Comparison of ENCODE assay signal across 30 mouse cellular contexts in genomic region chr4:123308292-123308691, GRCm38 (mm10). TPM values are rescaled to one million over a fixed set of nuclear protein-coding genes. Genes with fewer than 3 reads are reported as not detected.
DNase-seq lines count a peak whose midpoint lies in the region; ATAC-seq and TF ChIP-seq lines count a peak whose summit lies in the region.
"Had no signal": no experiment of that assay in that cellular context is flagged by ENCODE, and none has a peak within 500 bp of the region (broad histone marks: within the 10 kb centered on the region; RNA-seq: fewer than 3 reads in every experiment).

No protein-coding gene starts in this region.

- intact Hi-C loops in gastrocnemius, adult 2 months (cut with DNase I) = loop anchor here (5.0 kb wide), 2 partner anchors 39 to 84 kb away; no protein-coding TSS in a partner anchor
- intact Hi-C loops in heart, postnatal 10 days (cut with DNase I) = loop anchor here (5.0 kb wide), 2 partner anchors 34 to 144 kb away; partner anchors contain the start of gene Bmp8a

- H3K4me2 ChIP-seq in heart, embryonic 16.5 days (ENCODE audit: low read depth, low read length) = no peak overlapping the region
- H3K4me2 ChIP-seq: embryonic facial prominence, embryonic 12.5 days; forebrain, embryonic 12.5 days; liver, embryonic 15.5 days; midbrain, embryonic 13.5 days had no signal

- H3K36me3 ChIP-seq in heart, embryonic 16.5 days (ENCODE audit: control insufficient read depth, insufficient read depth) = peaks cover 7% of the 10 kb centered on the region

- no peaks in the 10 kb centered on the region for H3K27me3 ChIP-seq in heart, embryonic 16.5 days (ENCODE audit: control insufficient read depth, insufficient read depth, low read length)
- H3K27me3 ChIP-seq: embryonic facial prominence, embryonic 12.5 days; forebrain, embryonic 12.5 days; liver, embryonic 15.5 days; megakaryocyte, embryonic 14.5 days; midbrain, embryonic 13.5 days; Patski had no signal

- no peak overlapping the region for H3K9ac ChIP-seq in heart, embryonic 16.5 days (ENCODE audit: low read length)
- H3K9ac ChIP-seq: embryonic facial prominence, embryonic 12.5 days; forebrain, embryonic 12.5 days; liver, embryonic 15.5 days; midbrain, embryonic 13.5 days had no signal

- peaks cover 10% of the 10 kb centered on the region; the same call in 1 of the 2 replicates for H3K9me3 ChIP-seq in heart, embryonic 16.5 days (replicated peaks; ENCODE audit: control insufficient read depth, low read length)
- H3K9me3 ChIP-seq: embryonic facial prominence, embryonic 12.5 days; forebrain, embryonic 12.5 days; hindbrain, embryonic 10.5 days; limb, embryonic 10.5 days; liver, embryonic 15.5 days; midbrain, embryonic 13.5 days had no signal

- DNase-seq in gastrocnemius, adult 2 months = peak; percentile 74
- no peak for DNase-seq in gastrocnemius, postnatal 4 days (ENCODE audit: low spot score in 2 of 2)
- DNase-seq in heart, adult 8-10 months (ENCODE audit: low spot score) = no peak
- DNase-seq in Muller cell, postnatal 12 days (ENCODE audit: inconsistent ontology term) = peak; percentile 9
- peak; percentile 71 to 76 for DNase-seq in heart, postnatal 10 days
- DNase-seq in spleen, postnatal 4 days (ENCODE audit: low spot score in 2 of 2) = no peak
- DNase-seq: adrenal gland, adult 8-10 months; cerebellum, adult 18-20 months; cerebellum, postnatal 25 days; kidney, postnatal 25 days; liver had no signal

- no peak overlapping the region for H3K4me3 ChIP-seq in gastrocnemius, adult 2 months
- no peak overlapping the region for H3K4me3 ChIP-seq in heart, embryonic 16.5 days (ENCODE audit: low read length)
- H3K4me3 ChIP-seq: embryonic facial prominence, embryonic 12.5 days; forebrain, embryonic 12.5 days; hindbrain, embryonic 10.5 days; layer of hippocampus, adult 2 months; limb, embryonic 10.5 days; liver, embryonic 15.5 days; megakaryocyte, embryonic 14.5 days; midbrain, embryonic 13.5 days had no signal

- H3K4me1 ChIP-seq in heart, embryonic 16.5 days (ENCODE audit: control insufficient read depth, insufficient read depth, low read length) = peaks cover 13% of the 10 kb centered on the region
- H3K4me1 ChIP-seq: embryonic facial prominence, embryonic 12.5 days; forebrain, embryonic 12.5 days; hindbrain, embryonic 10.5 days; midbrain, embryonic 13.5 days had no signal

- WGBS in heart, embryonic 16.5 days = 28% methylated on average over 3 of the region's 3 CpGs

- ATAC-seq in heart, embryonic 16.5 days (replicated peaks; ENCODE audit: extremely low read depth, insufficient read depth, low FRiP score) = peak; percentile 68
- ATAC-seq: activated CD4-positive, CD25-positive, alpha-beta regulatory T cell, adult 4 months; hindbrain, postnatal 0 days; intestine, embryonic 16.5 days; midbrain, embryonic 13.5 days; Patski had no signal

- peak overlapping the region; percentile 77 for H3K27ac ChIP-seq in gastrocnemius, adult 2 months
- no peak overlapping the region for H3K27ac ChIP-seq in heart, embryonic 16.5 days (ENCODE audit: low read length)
- H3K27ac ChIP-seq: embryonic facial prominence, embryonic 12.5 days; forebrain, embryonic 12.5 days; hindbrain, embryonic 10.5 days; hindbrain, postnatal 0 days; layer of hippocampus, adult 2 months; limb, embryonic 10.5 days; liver, embryonic 15.5 days; midbrain, embryonic 13.5 days had no signal

- TF ChIP-seq CTCF in gastrocnemius, adult 2 months (IDR thresholded peaks at IDR 0.05) = no peak

RNA-seq across cellular contexts. Expression of gene Oxct2a, which starts 15.1 kb away (rescaled TPM):
- total RNA-seq in gastrocnemius, adult 2 months (2021) = under 1 TPM in 1 of 2 experiments, not detected in 1; 0.33 TPM
- total RNA-seq in gastrocnemius, postnatal 4 days (2021) = not detected
- not detected in 2 replicates for polyA plus RNA-seq in heart, embryonic 16.5 days (2015; fragmentation: Nextera tagmentation; extraction: Ambion mirVana)
- total RNA-seq in heart, adult 8-10 months (2022) = not detected
- not detected for total RNA-seq in heart, postnatal 10 days (2021)
- total RNA-seq: adrenal gland, adult 8-10 months; granulocyte monocyte progenitor cell, adult 5-6 weeks; layer of hippocampus, adult 2 months; layer of hippocampus, postnatal 25 days had no signal
- polyA plus RNA-seq: activated CD4-positive, CD25-positive, alpha-beta regulatory T cell, adult 4 months; embryonic facial prominence, embryonic 12.5 days; forebrain, embryonic 12.5 days; hindbrain, embryonic 10.5 days; intestine, embryonic 16.5 days; kidney, embryonic 14.5 days; limb, embryonic 10.5 days; liver, embryonic 15.5 days; lung, embryonic 16.5 days; midbrain, embryonic 13.5 days; neural tube, embryonic 11.5 days; Patski; thymus, postnatal 0 days had no signal

RNA-seq across cellular contexts. Expression of gene Bmp8a, which starts 34.8 kb away (rescaled TPM):
- 1 to 10 TPM in 1 of 2 experiments, under 1 TPM in 1; 0.98 to 2.6 TPM for total RNA-seq in gastrocnemius, adult 2 months (2021)
- not detected for total RNA-seq in gastrocnemius, postnatal 4 days (2021)
- polyA plus RNA-seq in heart, embryonic 16.5 days (2015; fragmentation: Nextera tagmentation; extraction: Ambion mirVana) = 0.09 and 0.20 TPM in 2 replicates
- total RNA-seq in heart, adult 8-10 months (2022) = not detected
- under 1 TPM in 1 of 2 experiments, not detected in 1; 0.17 TPM for total RNA-seq in heart, postnatal 10 days (2021)
- total RNA-seq: granulocyte monocyte progenitor cell, adult 5-6 weeks had no signal
- polyA plus RNA-seq: activated CD4-positive, CD25-positive, alpha-beta regulatory T cell, adult 4 months; forebrain, embryonic 12.5 days; Patski had no signal

RNA-seq across cellular contexts. Expression of gene Pabpc4, which starts 46.1 kb away (rescaled TPM):
- 100 to 1,000 TPM; 325 to 341 TPM for total RNA-seq in gastrocnemius, adult 2 months (2021)
- 100 to 1,000 TPM; 209 to 262 TPM for total RNA-seq in gastrocnemius, postnatal 4 days (2021)
- 55.0 and 60.5 TPM in 2 replicates for polyA plus RNA-seq in heart, embryonic 16.5 days (2015; fragmentation: Nextera tagmentation; extraction: Ambion mirVana)
- total RNA-seq in heart, adult 8-10 months (2022) = 100 to 1,000 TPM; 323 to 392 (median 367) TPM
- total RNA-seq in heart, postnatal 10 days (2021) = 100 to 1,000 TPM; 259 to 282 TPM

Comparison
In these comparisons a context has a peak if more than half of its experiments do, and no peak if none do; other contexts are left out.
1. DNase-seq: peak in gastrocnemius, adult 2 months (single experiment), Muller cell, postnatal 12 days (single experiment) and heart, postnatal 10 days (2 of 2); none in gastrocnemius, postnatal 4 days (0 of 2), heart, adult 8-10 months (single experiment) and spleen, postnatal 4 days (0 of 2).